Mouse (Mus musculus) cerebellum, adult 8-10 months (tissue): ENCODE measurements around the gene 6030452D12Rik.

Experiments
- DNase-seq: peaks from one replicate; pipeline ENCODE4 v3.0.0; 2022

6030452D12Rik gene

GRCm38 (mm10) chr8:106500018-106500685 lies at the start of gene 6030452D12Rik:
TSS of gene 6030452D12Rik (plus strand) at chr8:106500522.
- no peak for DNase-seq

GRCm38 (mm10) chr8:106451301-106452085 lies 48.8 kb upstream of the 6030452D12Rik start:
- DNase-seq = no peak

- no peak for DNase-seq
Observed at GRCm38 (mm10) chr8:106452701-106453481, 47.4 kb upstream of the 6030452D12Rik start.

DNA sequence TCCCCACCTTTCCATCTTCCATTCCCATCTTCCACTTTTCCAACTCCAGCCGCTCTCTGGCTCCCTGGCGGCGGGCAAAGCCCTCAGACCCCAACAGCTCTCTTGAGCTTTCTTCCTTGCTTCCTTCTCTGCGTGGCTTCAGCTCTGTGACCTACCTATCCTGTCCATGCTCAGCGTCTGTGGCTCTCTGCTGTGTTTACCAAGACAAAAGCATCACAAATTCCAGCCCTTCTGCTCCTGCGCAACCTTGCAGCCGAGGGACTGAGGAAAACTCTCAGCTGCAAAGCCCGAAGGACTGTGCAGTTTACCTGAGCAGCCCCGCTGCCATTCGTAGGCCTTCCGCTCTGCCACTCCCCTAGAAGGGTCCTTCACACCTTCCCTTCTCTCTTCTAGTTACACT lies 46.3 kb upstream of the 6030452D12Rik start:
- no peak for DNase-seq

GRCm38 (mm10) chr8:106462131-106462530 lies 38.2 kb upstream of the 6030452D12Rik start:
- DNase-seq = no peak

- DNase-seq = no peak
Observed at GRCm38 (mm10) chr8:106463795-106464194, 36.5 kb upstream of the 6030452D12Rik start.

DNA sequence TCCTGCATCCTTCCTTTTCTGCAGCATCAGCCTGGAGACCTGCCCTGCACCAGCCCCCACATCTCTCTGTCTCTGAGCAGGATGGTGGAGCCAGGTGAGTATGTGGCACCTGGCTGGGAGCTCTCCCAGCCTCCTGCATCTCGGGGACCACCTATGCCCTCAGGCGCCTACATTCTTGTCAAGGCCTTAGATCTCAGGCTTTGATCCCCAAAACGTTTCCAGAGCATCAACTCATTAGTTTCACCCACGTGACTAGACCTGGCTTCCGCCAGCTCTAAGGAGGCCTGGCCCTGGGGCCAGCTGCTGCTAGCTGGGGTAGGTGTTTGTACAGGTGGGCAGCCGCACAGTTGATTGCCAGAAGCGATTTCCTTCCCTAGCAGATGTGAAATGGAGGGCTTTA lies 30.8 kb upstream of the 6030452D12Rik start:
- no peak for DNase-seq

- no peak for DNase-seq
Observed at GRCm38 (mm10) chr8:106474001-106474400, 26.3 kb upstream of the 6030452D12Rik start.

DNA sequence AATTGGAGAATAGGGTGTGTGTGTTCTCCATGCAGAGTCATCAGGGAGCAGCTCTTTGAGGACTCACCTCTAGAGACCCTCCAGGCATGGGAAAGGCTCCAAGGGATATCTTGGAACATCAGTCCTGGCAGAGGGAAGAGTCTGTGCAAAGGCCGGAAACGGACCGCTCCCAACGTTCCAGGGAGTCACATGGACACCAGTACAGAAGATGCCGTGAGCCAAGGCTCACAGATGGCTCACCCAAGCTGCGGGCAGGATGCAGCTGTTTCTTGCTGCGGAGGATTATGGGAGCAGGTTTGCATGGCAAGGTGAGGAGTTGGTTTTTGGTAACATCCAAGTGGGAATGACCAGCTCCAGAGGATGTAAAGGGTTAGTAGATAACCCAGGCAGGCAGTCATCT lies 3.9 kb downstream of the 6030452D12Rik start:
- DNase-seq = no peak

GRCm38 (mm10) chr8:106505328-106505965 lies 5.1 kb downstream of the 6030452D12Rik start:
- DNase-seq = no peak

DNA sequence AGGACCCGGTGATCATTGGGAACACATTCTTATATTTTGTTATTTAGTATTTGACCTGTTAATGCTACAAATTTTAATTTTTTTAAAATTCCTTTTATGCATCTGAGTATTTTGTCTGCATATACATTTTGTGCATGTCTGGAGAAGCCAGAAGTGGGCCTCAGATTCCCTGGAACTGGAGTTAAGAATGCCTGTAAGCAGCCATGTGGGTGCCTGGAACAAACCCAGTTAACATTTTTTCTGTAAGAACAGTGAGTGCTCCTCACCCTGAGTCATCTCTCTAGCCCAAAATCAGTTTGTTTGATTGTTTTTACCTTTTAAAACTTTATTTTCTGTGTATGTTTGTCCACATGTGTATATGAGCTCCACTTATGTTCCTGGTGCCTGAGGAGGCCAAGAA lies 5.8 kb downstream of the 6030452D12Rik start:
- no peak for DNase-seq

GRCm38 (mm10) chr8:106507761-106508331 lies 7.5 kb downstream of the 6030452D12Rik start:
- peak; percentile 6 for DNase-seq

- DNase-seq = no peak
Observed at GRCm38 (mm10) chr8:106508456-106508855, 8.1 kb downstream of the 6030452D12Rik start.

- no peak for DNase-seq
Observed at GRCm38 (mm10) chr8:106509079-106509780, 8.9 kb downstream of the 6030452D12Rik start.

- DNase-seq = no peak
Observed at GRCm38 (mm10) chr8:106510365-106510975, 10.1 kb downstream of the 6030452D12Rik start, which contains the start of gene Cdh3. TSS of gene Cdh3 (plus strand) at chr8:106510891.

DNA sequence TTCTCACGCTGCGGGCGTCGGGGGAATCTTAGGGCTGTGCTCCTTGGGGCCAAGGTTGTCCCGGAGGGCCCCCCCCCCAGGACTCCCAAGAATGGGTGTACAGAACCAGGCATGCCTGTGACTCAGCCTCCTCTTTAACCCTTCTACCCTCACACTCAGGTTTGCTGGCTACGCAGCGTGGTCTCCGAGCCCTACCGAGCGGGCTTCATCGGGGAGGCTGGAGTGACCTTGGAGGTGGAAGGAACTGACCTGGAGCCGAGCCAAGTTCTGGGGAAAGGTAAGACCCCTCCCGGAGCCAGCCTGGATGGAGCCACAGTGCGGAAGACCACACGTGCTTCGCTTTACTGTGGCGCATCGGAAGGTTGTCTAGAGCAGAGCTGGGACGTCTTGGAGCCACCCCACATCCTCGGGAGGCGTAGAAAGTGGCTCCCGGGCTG lies 10.8 kb downstream of the 6030452D12Rik start:
- no peak for DNase-seq

- no peak for DNase-seq
Observed at GRCm38 (mm10) chr8:106511531-106512041, 11.3 kb downstream of the 6030452D12Rik start.

- no peak for DNase-seq
Observed at GRCm38 (mm10) chr8:106512475-106513150, 12.3 kb downstream of the 6030452D12Rik start.

DNA sequence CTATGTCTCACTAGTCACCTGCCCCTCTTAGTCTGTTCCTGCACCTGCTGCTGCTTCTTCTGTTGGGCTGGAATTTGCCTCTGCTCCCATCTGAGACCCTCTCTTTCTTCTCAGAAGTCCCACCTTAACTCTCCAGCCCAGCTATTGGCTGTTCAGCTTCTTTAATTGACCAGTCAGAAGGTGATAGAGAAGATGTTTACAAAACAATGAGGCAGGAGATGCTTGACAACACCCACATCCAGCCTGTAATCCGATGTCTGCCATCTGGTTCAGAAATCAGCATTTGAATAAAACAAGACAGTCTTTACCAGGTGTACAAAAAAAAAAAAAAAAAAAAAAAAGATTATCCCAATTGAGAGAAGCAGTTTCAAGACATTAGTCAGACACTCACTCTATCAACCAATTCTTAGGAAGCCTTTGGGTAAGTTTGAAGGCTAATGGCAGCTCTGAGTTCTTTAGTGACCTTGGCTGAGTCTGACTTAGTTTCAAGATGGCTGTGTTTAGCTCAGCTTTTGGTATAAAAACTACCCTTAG lies 15.7 kb downstream of the 6030452D12Rik start:
- no peak for DNase-seq

GRCm38 (mm10) chr8:106516581-106516980 lies 16.3 kb downstream of the 6030452D12Rik start:
- no peak for DNase-seq
